Mouse (Mus musculus) intestine, embryonic 15.5 days (tissue): ENCODE results near the gene Glis3. TPM values are rescaled to one million over a fixed set of nuclear protein-coding genes. Genes with fewer than 3 reads are reported as not detected.

Experiments
- ATAC-seq: fragments of 200-750 bp; cut with Nextera tagmentation; 2 replicates; pipeline ENCODE4 v1.8.0; 2017; ENCODE audit warnings: moderate TSS enrichment, moderate library complexity
- H3K27ac ChIP-seq: fragments of 300-500 bp; sonication (generic); 2 replicates; pipeline ENCODE4 v1.5.1; 2015; ENCODE audit warnings: mild to moderate bottlenecking, inconsistent platforms
- H3K27me3 ChIP-seq: fragments of 300-500 bp; sonication (generic); replicated peaks from 2 replicates; pipeline ENCODE4 v1.6.1; 2015; ENCODE audit warnings: inconsistent platforms
- H3K36me3 ChIP-seq: fragments of 300-500 bp; sonication (generic); 2 replicates; pipeline ENCODE4 v1.6.1; 2015; ENCODE audit warnings: inconsistent platforms
- H3K4me1 ChIP-seq: fragments of 300-500 bp; sonication (generic); replicated peaks from 2 replicates; pipeline ENCODE4 v1.6.1; 2015; ENCODE audit warnings: inconsistent platforms
- H3K4me2 ChIP-seq: fragments of 300-500 bp; sonication (generic); replicated peaks from 2 replicates; pipeline ENCODE4 v1.6.1; 2015; ENCODE audit warnings: mild to moderate bottlenecking, inconsistent platforms
- H3K4me3 ChIP-seq: fragments of 300-500 bp; sonication (generic); replicated peaks from 2 replicates; pipeline ENCODE4 v1.5.1; 2015; ENCODE audit warnings: inconsistent platforms
- H3K9ac ChIP-seq: fragments of 300-500 bp; sonication (generic); 2 replicates; pipeline ENCODE4 v1.6.1; 2015; ENCODE audit warnings: inconsistent platforms
- H3K9me3 ChIP-seq: fragments of 300-500 bp; sonication (generic); 2 replicates; pipeline ENCODE4 v1.6.1; 2016; ENCODE audit warnings: inconsistent platforms
- WGBS: fragments of 180-500 bp; shearing (Covaris S2); methylation state at CpG from one replicate; pipeline ENCODE4 v1.1.7; 2015; 5-methylcytosine and 5-hydroxymethylcytosine counted together
- polyA plus RNA-seq: library from polyadenylated mRNA; unstranded; fragments of >200 nt; fragmentation: Nextera tagmentation; extraction: Ambion mirVana; gene quantifications from 2 replicates; pipeline ENCODE4 v1.2.1, GENCODE M21; 2015

Glis3 gene
- polyA plus RNA-seq, 1 experiment from 2014 or later, result 1.3 TPM

- no peak for ATAC-seq
- 70% methylated on average over 9 of the region's 9 CpGs for WGBS
- 0 out of 2 replicates have a peak, but pooled peaks cover 3% of the 10 kb centered on the region for H3K4me1 ChIP-seq
Measured at GRCm38 (mm10) chr19:28381441-28381840, 298.4 kb downstream of the Glis3 start.

GRCm38 (mm10) chr19:28380691-28381262 is 299.1 kb downstream of the Glis3 start:
- ATAC-seq, result no peak
- no peaks in the 10 kb centered on the region for H3K36me3 ChIP-seq
- no peaks in the 10 kb centered on the region for H3K9me3 ChIP-seq
- H3K9ac ChIP-seq, result no peak overlapping the region
- 0 out of 2 replicates have a peak, but pooled peaks cover 3% of the 10 kb centered on the region for H3K4me1 ChIP-seq
- no peaks in the 10 kb centered on the region for H3K27me3 ChIP-seq
- H3K27ac ChIP-seq, result no peak overlapping the region
- no peak overlapping the region for H3K4me2 ChIP-seq
- WGBS, result 76% methylated on average over 9 of the region's 9 CpGs
- H3K4me3 ChIP-seq, result no peak overlapping the region

More at GRCm38 (mm10) chr19:28381441-28381840, 298.4 kb downstream of the Glis3 start:
- no peak overlapping the region for H3K4me3 ChIP-seq
- no peaks in the 10 kb centered on the region for H3K27me3 ChIP-seq
- no peak overlapping the region for H3K9ac ChIP-seq
- no peaks in the 10 kb centered on the region for H3K9me3 ChIP-seq
- no peaks in the 10 kb centered on the region for H3K36me3 ChIP-seq
- H3K4me2 ChIP-seq, result no peak overlapping the region
- H3K27ac ChIP-seq, result no peak overlapping the region

- Histone ChIP-seq H3K9ac (no peak overlapping the region), H3K4me2 (no peak overlapping the region), H3K9me3 (no peaks in the 10 kb centered on the region), H3K4me3 (no peak overlapping the region), H3K27me3 (no peaks in the 10 kb centered on the region), H3K36me3 (no peaks in the 10 kb centered on the region), H3K4me1 (0 out of 2 replicates have a peak, but pooled peaks cover 3% of the 10 kb centered on the region), H3K27ac (no peak overlapping the region)
- 79% methylated on average over 5 of the region's 5 CpGs for WGBS
- no peak for ATAC-seq
Measured at GRCm38 (mm10) chr19:28377788-28378295, 302.0 kb downstream of the Glis3 start.

- no peak overlapping the region for H3K9ac ChIP-seq
- H3K4me3 ChIP-seq, result no peak overlapping the region
- H3K36me3 ChIP-seq, result no peaks in the 10 kb centered on the region
- no peak overlapping the region for H3K4me2 ChIP-seq
- ATAC-seq, result no peak
- no peak overlapping the region for H3K27ac ChIP-seq
- H3K4me1 ChIP-seq, result 0 out of 2 replicates have a peak, but pooled peaks cover 3% of the 10 kb centered on the region
- H3K9me3 ChIP-seq, result no peaks in the 10 kb centered on the region
- 56% methylated on average over 1 of the region's 1 CpGs for WGBS
- H3K27me3 ChIP-seq, result no peaks in the 10 kb centered on the region
Measured at GRCm38 (mm10) chr19:28376401-28376800, 303.5 kb downstream of the Glis3 start.

- 90% methylated on average over 2 of the region's 2 CpGs for WGBS
- ATAC-seq, result no peak
Measured at GRCm38 (mm10) chr19:28375746-28376145, 304.1 kb downstream of the Glis3 start.

GRCm38 (mm10) chr19:28374524-28374923 is 305.4 kb downstream of the Glis3 start:
- WGBS, result 68% methylated on average over 2 of the region's 2 CpGs
- Histone ChIP-seq H3K9me3 (no peaks in the 10 kb centered on the region), H3K4me1 (0 out of 2 replicates have a peak, but pooled peaks cover 3% of the 10 kb centered on the region), H3K4me3 (no peak overlapping the region), H3K27ac (no peak overlapping the region), H3K4me2 (no peak overlapping the region), H3K9ac (no peak overlapping the region), H3K36me3 (no peaks in the 10 kb centered on the region), H3K27me3 (no peaks in the 10 kb centered on the region)
- no peak for ATAC-seq

More at GRCm38 (mm10) chr19:28375746-28376145, 304.1 kb downstream of the Glis3 start:
- Histone ChIP-seq H3K27me3 (no peaks in the 10 kb centered on the region), H3K27ac (no peak overlapping the region), H3K9me3 (no peaks in the 10 kb centered on the region), H3K9ac (no peak overlapping the region), H3K4me2 (no peak overlapping the region), H3K4me3 (no peak overlapping the region), H3K36me3 (no peaks in the 10 kb centered on the region), H3K4me1 (0 out of 2 replicates have a peak, but pooled peaks cover 3% of the 10 kb centered on the region)

- 78% methylated on average over 4 of the region's 4 CpGs for WGBS
- H3K4me2 ChIP-seq, result no peak overlapping the region
- H3K27ac ChIP-seq, result no peak overlapping the region
- H3K4me1 ChIP-seq, result no peaks in the 10 kb centered on the region
- no peaks in the 10 kb centered on the region for H3K36me3 ChIP-seq
- H3K27me3 ChIP-seq, result no peaks in the 10 kb centered on the region
- H3K9me3 ChIP-seq, result no peaks in the 10 kb centered on the region
- H3K4me3 ChIP-seq, result no peak overlapping the region
- H3K9ac ChIP-seq, result no peak overlapping the region
- no peak for ATAC-seq
Measured at GRCm38 (mm10) chr19:28368215-28368614, 311.7 kb downstream of the Glis3 start.

- no peak for ATAC-seq
- no peaks in the 10 kb centered on the region for H3K4me1 ChIP-seq
- H3K27me3 ChIP-seq, result no peaks in the 10 kb centered on the region
- no peak overlapping the region for H3K9ac ChIP-seq
- no peaks in the 10 kb centered on the region for H3K36me3 ChIP-seq
- no peak overlapping the region for H3K4me2 ChIP-seq
- WGBS, result 94% methylated on average over 6 of the region's 6 CpGs
- no peaks in the 10 kb centered on the region for H3K9me3 ChIP-seq
- H3K27ac ChIP-seq, result no peak overlapping the region
- H3K4me3 ChIP-seq, result no peak overlapping the region
Measured at GRCm38 (mm10) chr19:28367274-28367673, 312.6 kb downstream of the Glis3 start.

GRCm38 (mm10) chr19:28366766-28367165 is 313.1 kb downstream of the Glis3 start:
- no peak overlapping the region for H3K4me3 ChIP-seq
- H3K9me3 ChIP-seq, result no peaks in the 10 kb centered on the region
- WGBS, result 88% methylated on average over 1 of the region's 1 CpGs
- H3K27ac ChIP-seq, result no peak overlapping the region
- H3K4me1 ChIP-seq, result no peaks in the 10 kb centered on the region
- no peak for ATAC-seq
- no peaks in the 10 kb centered on the region for H3K36me3 ChIP-seq
- H3K9ac ChIP-seq, result no peak overlapping the region
- no peaks in the 10 kb centered on the region for H3K27me3 ChIP-seq
- H3K4me2 ChIP-seq, result no peak overlapping the region

GRCm38 (mm10) chr19:28365897-28366296 is 314.0 kb downstream of the Glis3 start:
- Histone ChIP-seq H3K36me3 (no peaks in the 10 kb centered on the region), H3K4me2 (no peak overlapping the region), H3K9ac (no peak overlapping the region), H3K9me3 (no peaks in the 10 kb centered on the region), H3K27ac (no peak overlapping the region), H3K4me1 (no peaks in the 10 kb centered on the region), H3K4me3 (no peak overlapping the region), H3K27me3 (no peaks in the 10 kb centered on the region)
- WGBS, result 51% methylated on average over 7 of the region's 7 CpGs
- ATAC-seq, result no peak

- ATAC-seq, result no peak
Measured at GRCm38 (mm10) chr19:28360884-28361283, 319.0 kb downstream of the Glis3 start.

GRCm38 (mm10) chr19:28357595-28357994 is 322.3 kb downstream of the Glis3 start:
- H3K27me3 ChIP-seq, result no peaks in the 10 kb centered on the region
- no peak for ATAC-seq
- no peak overlapping the region for H3K27ac ChIP-seq
- H3K9me3 ChIP-seq, result no peaks in the 10 kb centered on the region
- no peaks in the 10 kb centered on the region for H3K36me3 ChIP-seq
- H3K4me1 ChIP-seq, result no peaks in the 10 kb centered on the region
- no peak overlapping the region for H3K9ac ChIP-seq
- H3K4me2 ChIP-seq, result no peak overlapping the region
- WGBS, result 81% methylated on average over 9 of the region's 9 CpGs
- no peak overlapping the region for H3K4me3 ChIP-seq

More at GRCm38 (mm10) chr19:28360884-28361283, 319.0 kb downstream of the Glis3 start:
- Histone ChIP-seq H3K4me3 (no peak overlapping the region), H3K27me3 (no peaks in the 10 kb centered on the region), H3K36me3 (no peaks in the 10 kb centered on the region), H3K9ac (no peak overlapping the region), H3K9me3 (no peaks in the 10 kb centered on the region), H3K4me1 (no peaks in the 10 kb centered on the region), H3K27ac (no peak overlapping the region), H3K4me2 (no peak overlapping the region)
- WGBS, result 64% methylated on average over 4 of the region's 4 CpGs
